Mouse (Mus musculus) spleen, adult 2 months (tissue): ENCODE results near the gene Gm3776.

Experiments used
- CTCF ChIP-seq: fragments of 200-500 bp; IDR thresholded peaks from 2 replicates; pipeline ENCODE4 v1.5.1; 2011; ENCODE audit warnings: mild to moderate bottlenecking, inconsistent platforms; ENCODE audit not compliant: insufficient read depth, insufficient read length, insufficient replicate concordance; ENCODE audit errors: extremely low read depth
- POLR2A ChIP-seq: fragments of 200-500 bp; IDR thresholded peaks from 2 replicates; pipeline ENCODE4 v1.6.1; 2011; ENCODE audit warnings: low read depth, low read length, inconsistent platforms

GRCm38 (mm10) chr9:78298232-78298631 lies 41.3 kb downstream of the Gm3776 start:
- no peak for TF ChIP-seq POLR2A
- TF ChIP-seq CTCF, result no peak
